ENCODE assay signal across 30 mouse cellular contexts in genomic region chr6:136782761-136783160, GRCm38 (mm10). TPM values are rescaled to one million over a fixed set of nuclear protein-coding genes. Genes with fewer than 3 reads are reported as not detected.
DNase-seq lines count a peak whose midpoint lies in the region; ATAC-seq lines count a peak whose summit lies in the region.
"Had no signal": no experiment of that assay in that cellular context is flagged by ENCODE, and none has a peak within 500 bp of the region (broad histone marks: within the 10 kb centered on the region; RNA-seq: fewer than 3 reads in every experiment).

No protein-coding gene starts in this region.

- 68% methylated on average over 9 of the region's 9 CpGs for WGBS in intestine, embryonic 16.5 days

- H3K27me3 ChIP-seq in intestine, embryonic 16.5 days (replicated peaks; ENCODE audit: control insufficient read depth, insufficient read depth, low read length) = no peaks in the 10 kb centered on the region
- H3K27me3 ChIP-seq: CH12.LX; embryonic facial prominence, embryonic 13.5 days; forebrain, embryonic 12.5 days; hindbrain, embryonic 15.5 days; limb, embryonic 12.5 days; stomach, embryonic 15.5 days had no signal

- H3K27ac ChIP-seq in intestine, embryonic 16.5 days (ENCODE audit: low read length) = peak overlapping the region; percentile 85
- H3K27ac ChIP-seq: embryonic facial prominence, embryonic 13.5 days; forebrain, embryonic 12.5 days; hindbrain, embryonic 15.5 days; kidney, postnatal 0 days; limb, embryonic 12.5 days; stomach, embryonic 15.5 days had no signal

- H3K36me3 ChIP-seq in intestine, embryonic 16.5 days (ENCODE audit: control insufficient read depth, insufficient read depth, low read length) = no peaks in the 10 kb centered on the region
- H3K36me3 ChIP-seq: embryonic facial prominence, embryonic 13.5 days; forebrain, embryonic 12.5 days; G1E; hindbrain, embryonic 15.5 days; limb, embryonic 12.5 days; stomach, embryonic 15.5 days had no signal

- H3K4me1 ChIP-seq in intestine, embryonic 16.5 days (ENCODE audit: control insufficient read depth, insufficient read depth, low read length) = 0 out of 2 replicates have a peak, but pooled peaks cover 4% of the 10 kb centered on the region
- H3K4me1 ChIP-seq: embryonic facial prominence, embryonic 13.5 days; forebrain, embryonic 12.5 days; hindbrain, embryonic 15.5 days; stomach, embryonic 15.5 days had no signal

- H3K9ac ChIP-seq in intestine, embryonic 16.5 days (ENCODE audit: low read depth, low read length) = no peak overlapping the region
- H3K9ac ChIP-seq: embryonic facial prominence, embryonic 13.5 days; forebrain, embryonic 12.5 days; hindbrain, embryonic 15.5 days; limb, embryonic 12.5 days; liver, postnatal 0 days; stomach, embryonic 15.5 days had no signal

- no peaks in the 10 kb centered on the region for H3K9me3 ChIP-seq in intestine, embryonic 16.5 days (ENCODE audit: control insufficient read depth, low read length)
- H3K9me3 ChIP-seq: embryonic facial prominence, embryonic 13.5 days; forebrain, embryonic 12.5 days; G1E; hindbrain, embryonic 15.5 days; stomach, embryonic 15.5 days had no signal

- ATAC-seq in intestine, embryonic 16.5 days = no peak
- ATAC-seq: liver, postnatal 0 days; Patski had no signal

- no peak overlapping the region for H3K4me3 ChIP-seq in intestine, embryonic 16.5 days (ENCODE audit: low read length)
- H3K4me3 ChIP-seq: embryonic facial prominence, embryonic 13.5 days; erythroblast, embryonic 14.5 days; forebrain, embryonic 12.5 days; hindbrain, embryonic 15.5 days; limb, embryonic 12.5 days; stomach, embryonic 15.5 days had no signal

- DNase-seq in left cerebral cortex, postnatal 14 days (ENCODE audit: low spot score in 2 of 2) = peak; percentile 59 to 84
- no peak for DNase-seq in left cerebral cortex, adult 8-10 months (ENCODE audit: low spot score in 2 of 2)
- peak; percentile 18 to 39 for DNase-seq in frontal cortex, postnatal 14 days (ENCODE audit: low spot score in 2 of 2)
- peak; percentile 24 to 49 for DNase-seq in right cerebral cortex, postnatal 36 days (ENCODE audit: low spot score in 2 of 2)
- DNase-seq in thymus, adult 18-20 months = no peak
- no peak for DNase-seq in embryo, embryonic 10.5 days (ENCODE audit: low spot score)
- DNase-seq: B cell, adult 2 months; cerebellum, adult 11-12 months; cerebellum, postnatal 25 days; embryo, embryonic 11 days; kidney, adult 11 months; liver, postnatal 0 days; lung, postnatal 14 days had no signal

- H3K4me2 ChIP-seq in intestine, embryonic 16.5 days (ENCODE audit: low read depth, low read length) = peak overlapping the region; percentile 44
- H3K4me2 ChIP-seq: embryonic facial prominence, embryonic 13.5 days; forebrain, embryonic 12.5 days; heart, embryonic 11.5 days; hindbrain, embryonic 15.5 days; limb, embryonic 12.5 days; liver, embryonic 11.5 days; midbrain, embryonic 11.5 days; stomach, embryonic 15.5 days had no signal

- intact Hi-C loops in left cerebral cortex, postnatal 14 days (cut with DNase I) = no loop called here

RNA-seq across cellular contexts. Expression of gene Gucy2c, which starts 1.2 kb away (rescaled TPM):
- total RNA-seq in left cerebral cortex, postnatal 14 days (2021) = under 1 TPM; 0.42 to 0.57 TPM
- under 1 TPM; 0.21 to 0.52 (median 0.37) TPM for total RNA-seq in left cerebral cortex, adult 8-10 months (2022)
- polyA plus RNA-seq in intestine, embryonic 16.5 days (2015; fragmentation: Nextera tagmentation; extraction: Ambion mirVana) = 91.5 and 109 TPM in 2 replicates
- total RNA-seq: G1E; gastrocnemius, adult 8-10 months; megakaryocyte progenitor cell, adult 5-6 weeks had no signal
- polyA plus RNA-seq: embryonic facial prominence, embryonic 13.5 days; erythroblast, embryonic 14.5 days; G1E; heart, postnatal 0 days; limb, embryonic 12.5 days; liver, embryonic 11.5 days had no signal

RNA-seq across cellular contexts. Expression of gene Hist4h4, which starts 21.5 kb away (rescaled TPM):
- total RNA-seq in left cerebral cortex, postnatal 14 days (2021) = 10 to 100 TPM in 1 of 2 experiments, 1 to 10 TPM in 1; 7.9 to 10.4 TPM
- 10 to 100 TPM in 3 of 4 experiments, 1 to 10 TPM in 1; 9.0 to 13.2 (median 12.5) TPM for total RNA-seq in left cerebral cortex, adult 8-10 months (2022)
- polyA plus RNA-seq in intestine, embryonic 16.5 days (2015; fragmentation: Nextera tagmentation; extraction: Ambion mirVana) = 0.40 and 0.49 TPM in 2 replicates

RNA-seq across cellular contexts. Expression of gene H2afj, which starts 25.3 kb away (rescaled TPM):
- 10 to 100 TPM; 65.7 to 66.8 TPM for total RNA-seq in left cerebral cortex, postnatal 14 days (2021)
- total RNA-seq in left cerebral cortex, adult 8-10 months (2022) = 10 to 100 TPM; 35.3 to 52.5 (median 39.1) TPM
- 217 and 222 TPM in 2 replicates for polyA plus RNA-seq in intestine, embryonic 16.5 days (2015; fragmentation: Nextera tagmentation; extraction: Ambion mirVana)

RNA-seq across cellular contexts. Expression of gene BC049715, which starts 44.7 kb away (rescaled TPM):
- 1 to 10 TPM; 2.7 to 4.8 TPM for total RNA-seq in left cerebral cortex, postnatal 14 days (2021)
- total RNA-seq in left cerebral cortex, adult 8-10 months (2022) = 1 to 10 TPM; 2.1 to 5.4 (median 3.7) TPM
- polyA plus RNA-seq in intestine, embryonic 16.5 days (2015; fragmentation: Nextera tagmentation; extraction: Ambion mirVana) = 0.65 and 0.93 TPM in 2 replicates

RNA-seq across cellular contexts. Expression of gene Wbp11, which starts 45.3 kb away (rescaled TPM):
- 100 to 1,000 TPM; 120 to 128 TPM for total RNA-seq in left cerebral cortex, postnatal 14 days (2021)
- total RNA-seq in left cerebral cortex, adult 8-10 months (2022) = 100 to 1,000 TPM; 110 to 121 (median 116) TPM
- polyA plus RNA-seq in intestine, embryonic 16.5 days (2015; fragmentation: Nextera tagmentation; extraction: Ambion mirVana) = 82.1 and 82.3 TPM in 2 replicates

Comparison
In these comparisons a context has a peak if more than half of its experiments do, and no peak if none do; other contexts are left out.
1. DNase-seq: peak in left cerebral cortex, postnatal 14 days (2 of 2), frontal cortex, postnatal 14 days (2 of 2) and right cerebral cortex, postnatal 36 days (2 of 2); none in left cerebral cortex, adult 8-10 months (0 of 2), thymus, adult 18-20 months (0 of 2) and embryo, embryonic 10.5 days (single experiment).